Mouse (Mus musculus) hindbrain, embryonic 13.5 days (tissue): Measurements from ENCODE around the gene Ranbp2. TPM values are rescaled to one million over a fixed set of nuclear protein-coding genes. Genes with fewer than 3 reads are reported as not detected.

ENCODE experiments used
- ATAC-seq: fragments of 200-750 bp; cut with Nextera tagmentation; 2 replicates; pipeline ENCODE4 v1.8.0; 2017; ENCODE audit warnings: moderate TSS enrichment; ENCODE audit not compliant: low FRiP score
- H3K27ac ChIP-seq: fragments of 300-500 bp; sonication (generic); 2 replicates; pipeline ENCODE4 v1.5.1; 2015; ENCODE audit warnings: inconsistent platforms, mild to moderate bottlenecking, moderate library complexity
- H3K27me3 ChIP-seq: fragments of 300-500 bp; sonication (generic); 2 replicates; pipeline ENCODE4 v1.6.1; 2015; ENCODE audit warnings: mild to moderate bottlenecking, inconsistent platforms
- H3K36me3 ChIP-seq: fragments of 300-500 bp; sonication (generic); 2 replicates; pipeline ENCODE4 v1.6.1; 2015; ENCODE audit warnings: mild to moderate bottlenecking, inconsistent platforms
- H3K4me1 ChIP-seq: fragments of 300-500 bp; sonication (generic); replicated peaks from 2 replicates; pipeline ENCODE4 v1.6.1; 2015; ENCODE audit warnings: inconsistent platforms
- H3K4me2 ChIP-seq: fragments of 300-500 bp; sonication (generic); 2 replicates; pipeline ENCODE4 v1.6.1; 2015; ENCODE audit warnings: inconsistent platforms, mild to moderate bottlenecking, moderate library complexity
- H3K4me3 ChIP-seq: fragments of 300-500 bp; sonication (generic); 2 replicates; pipeline ENCODE4 v1.5.1; 2015; ENCODE audit warnings: mild to moderate bottlenecking, inconsistent platforms
- H3K9ac ChIP-seq: fragments of 300-500 bp; sonication (generic); 2 replicates; pipeline ENCODE4 v1.6.1; 2015; ENCODE audit warnings: mild to moderate bottlenecking, inconsistent platforms
- H3K9me3 ChIP-seq: fragments of 300-500 bp; sonication (generic); 2 replicates; pipeline ENCODE4 v1.6.1; 2016; ENCODE audit warnings: inconsistent platforms
- WGBS: fragments of 180-500 bp; shearing (Covaris S2); methylation state at CpG from one replicate; pipeline ENCODE4 v1.1.7; 2015; 5-methylcytosine and 5-hydroxymethylcytosine counted together
- polyA plus RNA-seq: library from polyadenylated mRNA; unstranded; fragments of >200 nt; fragmentation: Nextera tagmentation; extraction: Ambion mirVana; gene quantifications from 2 replicates; pipeline ENCODE4 v1.2.1, GENCODE M21; 2015

Ranbp2 gene
- polyA plus RNA-seq: 20.5 and 20.6 TPM in 2 replicates

DNA sequence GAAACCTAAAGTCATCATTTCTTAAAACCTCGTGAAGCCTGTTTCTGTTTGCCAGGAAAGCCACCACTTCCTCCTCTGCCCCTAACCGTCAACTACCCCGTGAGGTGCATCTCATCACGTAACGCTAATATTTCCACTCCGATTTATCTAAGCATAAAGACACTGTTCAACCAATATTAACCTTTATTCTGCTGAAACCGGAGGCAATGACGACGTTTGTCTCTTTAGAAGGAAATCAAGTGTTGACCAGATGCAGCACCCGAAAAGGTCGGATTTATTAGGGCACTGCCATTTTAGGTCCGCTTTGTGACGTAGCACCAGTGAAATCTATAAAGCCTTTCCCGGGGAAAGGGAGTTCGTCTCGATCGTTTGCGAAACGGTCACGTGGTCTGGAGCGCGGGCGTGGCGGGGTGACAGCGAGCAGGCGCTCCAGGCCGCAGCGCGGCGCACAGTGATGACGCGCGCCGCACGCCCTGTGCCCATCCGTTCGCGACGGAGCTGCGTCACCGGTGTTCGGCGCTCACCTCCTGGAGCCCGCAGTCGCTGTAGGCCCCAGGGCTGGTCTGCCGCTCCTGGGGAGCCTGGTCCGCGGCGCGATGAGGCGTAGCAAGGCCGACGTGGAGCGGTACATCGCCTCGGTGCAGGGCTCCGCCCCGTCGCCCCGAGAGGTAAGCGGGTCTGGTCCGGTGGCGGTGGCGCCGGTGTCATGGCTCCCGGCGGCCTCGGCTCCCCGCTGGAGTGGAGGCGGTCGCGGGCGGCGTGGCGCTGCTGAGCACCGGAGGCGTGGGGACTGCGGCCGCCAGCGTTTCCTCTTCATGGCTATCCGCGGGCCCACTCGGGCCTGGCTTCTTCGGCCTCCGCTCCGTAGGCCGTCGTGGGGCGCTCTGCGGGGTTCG, at the start of gene Ranbp2:
Gene Ranbp2 (plus strand): TSS at position 537 of the 896 bp plus-strand sequence.
- ATAC-seq: peak; percentile 99
- under 1% methylated on average over 91 of the region's 91 CpGs for WGBS
- no peaks in the 10 kb centered on the region for H3K36me3 ChIP-seq
- peak within 1 kb of the TSS; percentile 76 for H3K4me2 ChIP-seq
- peak within 1 kb of the TSS; percentile 88 for H3K4me3 ChIP-seq
- no peaks in the 10 kb centered on the region for H3K9me3 ChIP-seq
- no peaks in the 10 kb centered on the region for H3K27me3 ChIP-seq
- peaks cover 16% of the 10 kb centered on the region for H3K4me1 ChIP-seq
- peak within 1 kb of the TSS; percentile 95 for H3K27ac ChIP-seq
- peak within 1 kb of the TSS; percentile 93 for H3K9ac ChIP-seq

DNA sequence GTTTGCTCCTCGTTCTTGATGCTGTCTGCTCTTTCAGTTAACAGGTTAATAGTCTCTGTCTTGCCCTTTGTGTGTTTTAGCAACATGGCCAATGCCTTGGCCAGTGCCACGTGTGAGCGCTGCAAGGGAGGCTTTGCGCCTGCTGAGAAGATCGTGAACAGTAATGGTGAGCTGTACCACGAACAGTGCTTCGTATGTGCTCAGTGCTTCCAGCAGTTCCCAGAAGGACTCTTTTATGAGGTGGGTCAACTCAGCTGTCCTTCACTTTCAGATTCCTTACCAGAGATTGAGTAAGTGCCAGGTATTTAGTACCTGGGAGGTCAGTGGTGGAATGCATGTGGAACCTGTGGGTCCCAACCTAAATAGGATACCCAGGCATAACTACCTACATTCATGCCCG, 47.8 kb upstream of the Ranbp2 start:
- H3K4me1 ChIP-seq: no peaks in the 10 kb centered on the region
- no peak overlapping the region for H3K9ac ChIP-seq
- no peak overlapping the region for H3K27ac ChIP-seq
- WGBS: 95% methylated on average over 8 of the region's 8 CpGs
- peaks cover 19% of the 10 kb centered on the region for H3K36me3 ChIP-seq
- H3K27me3 ChIP-seq: no peaks in the 10 kb centered on the region
- ATAC-seq: no peak
- H3K4me3 ChIP-seq: no peak overlapping the region
- H3K9me3 ChIP-seq: no peaks in the 10 kb centered on the region
- no peak overlapping the region for H3K4me2 ChIP-seq

DNA sequence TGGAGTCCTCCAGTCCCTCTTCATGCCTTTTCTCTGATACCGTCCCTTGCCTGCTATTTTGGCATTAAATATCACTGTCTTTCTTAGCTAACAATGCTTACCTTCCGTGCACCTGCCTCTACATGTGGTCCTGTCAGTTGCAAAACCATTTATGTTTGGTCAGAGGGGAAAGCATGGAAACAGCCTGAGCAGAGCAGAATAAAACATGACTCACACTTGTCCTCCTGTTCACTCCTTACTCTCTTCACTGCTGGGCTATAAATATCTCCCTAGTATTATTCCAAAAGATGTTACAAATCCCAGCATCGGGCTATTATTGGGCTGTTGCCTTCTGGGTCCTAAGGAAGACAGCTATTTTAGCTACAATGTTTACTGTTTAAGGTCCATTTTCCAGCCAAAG, 44.9 kb upstream of the Ranbp2 start:
- Histone ChIP-seq H3K9me3 (no peaks in the 10 kb centered on the region), H3K9ac (no peak overlapping the region), H3K4me3 (no peak overlapping the region), H3K4me2 (no peak overlapping the region), H3K27ac (no peak overlapping the region), H3K27me3 (no peaks in the 10 kb centered on the region), H3K4me1 (no peaks in the 10 kb centered on the region), H3K36me3 (peaks cover 28% of the 10 kb centered on the region)
- no peak for ATAC-seq
- 93% methylated on average over 3 of the region's 3 CpGs for WGBS

DNA sequence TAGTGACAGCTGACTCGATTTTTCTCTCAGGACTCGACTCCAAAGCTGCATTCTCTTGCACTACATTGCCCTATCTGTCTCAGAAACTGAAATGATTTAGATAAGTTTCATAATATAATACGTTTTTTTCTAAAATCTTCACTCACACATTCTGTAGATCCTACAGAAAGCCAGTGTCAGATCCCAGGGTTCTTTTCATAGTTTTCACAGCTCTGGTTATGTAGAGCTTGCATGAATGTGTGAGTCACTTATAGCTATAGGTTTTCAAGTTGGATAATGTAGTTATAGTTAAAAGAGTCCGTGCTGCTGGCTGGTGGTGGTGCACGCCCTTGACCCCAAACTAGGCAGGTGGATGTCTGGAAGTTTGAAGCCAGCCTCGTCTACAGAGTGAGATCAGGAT, 42.1 kb upstream of the Ranbp2 start:
- no peak overlapping the region for H3K9ac ChIP-seq
- no peaks in the 10 kb centered on the region for H3K27me3 ChIP-seq
- H3K4me3 ChIP-seq: no peak overlapping the region
- whole genome bisulfite sequencing: 93% methylated on average over 6 of the region's 6 CpGs
- H3K36me3 ChIP-seq: peaks cover 44% of the 10 kb centered on the region
- H3K9me3 ChIP-seq: no peaks in the 10 kb centered on the region
- H3K4me1 ChIP-seq: no peaks in the 10 kb centered on the region
- H3K27ac ChIP-seq: no peak overlapping the region
- no peak for ATAC-seq
- H3K4me2 ChIP-seq: no peak overlapping the region

DNA sequence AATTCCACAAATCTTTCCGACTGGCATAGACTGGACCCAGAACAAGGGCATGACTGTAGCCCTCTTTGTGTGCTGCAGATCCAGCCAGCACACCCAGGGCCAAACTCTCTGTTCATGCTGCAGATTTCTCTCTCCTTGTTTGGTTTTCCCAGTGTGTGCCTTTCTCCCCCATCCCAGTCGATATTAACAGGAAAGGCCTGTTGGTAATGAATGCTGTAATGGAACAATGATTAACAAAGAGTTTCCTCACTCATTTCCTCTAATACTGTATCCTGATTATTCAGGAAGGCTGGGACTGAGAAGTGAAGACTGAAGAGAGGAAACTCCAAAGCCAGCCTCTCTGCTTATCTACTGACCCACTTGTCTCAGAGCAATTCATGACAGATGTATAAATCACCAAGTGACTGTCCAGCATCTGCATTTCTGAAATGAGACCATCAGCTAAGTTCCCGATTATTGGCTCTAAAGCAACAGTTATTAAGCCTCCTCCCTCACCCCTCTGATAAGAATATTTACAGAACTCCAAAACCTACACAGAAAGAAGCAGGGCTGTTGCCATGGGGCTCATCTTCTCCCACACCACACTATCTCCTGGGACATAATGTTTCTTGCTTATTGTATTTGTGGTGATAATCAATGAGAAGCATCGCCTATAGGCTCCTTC, 41.3 kb upstream of the Ranbp2 start:
- Histone ChIP-seq H3K36me3 (peaks cover 50% of the 10 kb centered on the region), H3K4me2 (no peak overlapping the region), H3K9me3 (no peaks in the 10 kb centered on the region), H3K27ac (no peak overlapping the region), H3K9ac (no peak overlapping the region), H3K4me1 (no peaks in the 10 kb centered on the region), H3K27me3 (no peaks in the 10 kb centered on the region), H3K4me3 (no peak overlapping the region)
- no peak for ATAC-seq
- 89% methylated on average over 4 of the region's 4 CpGs for WGBS

DNA sequence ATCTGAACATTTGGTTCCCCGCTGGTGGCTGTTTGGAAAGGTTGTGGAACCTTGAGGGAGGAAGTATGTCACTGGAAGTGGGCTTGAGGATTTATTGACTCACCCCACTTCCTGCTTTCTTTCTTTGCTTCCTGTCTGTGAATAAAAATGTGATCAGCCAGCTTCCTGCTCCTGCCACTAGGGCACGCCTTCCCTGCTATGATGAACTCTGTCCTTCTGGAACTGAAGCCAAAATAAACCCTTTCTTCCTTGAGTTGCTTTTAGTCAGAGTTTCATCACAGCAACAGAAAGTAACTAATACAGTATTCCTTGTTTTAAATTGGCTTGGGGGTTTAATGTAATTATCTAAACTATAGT, 40.8 kb upstream of the Ranbp2 start:
- Histone ChIP-seq H3K36me3 (peaks cover 52% of the 10 kb centered on the region), H3K9me3 (no peaks in the 10 kb centered on the region), H3K27me3 (no peaks in the 10 kb centered on the region), H3K4me2 (no peak overlapping the region), H3K9ac (no peak overlapping the region), H3K4me1 (no peaks in the 10 kb centered on the region), H3K27ac (no peak overlapping the region), H3K4me3 (no peak overlapping the region)
- ATAC-seq: no peak
- WGBS: 91% methylated on average over 2 of the region's 2 CpGs

DNA sequence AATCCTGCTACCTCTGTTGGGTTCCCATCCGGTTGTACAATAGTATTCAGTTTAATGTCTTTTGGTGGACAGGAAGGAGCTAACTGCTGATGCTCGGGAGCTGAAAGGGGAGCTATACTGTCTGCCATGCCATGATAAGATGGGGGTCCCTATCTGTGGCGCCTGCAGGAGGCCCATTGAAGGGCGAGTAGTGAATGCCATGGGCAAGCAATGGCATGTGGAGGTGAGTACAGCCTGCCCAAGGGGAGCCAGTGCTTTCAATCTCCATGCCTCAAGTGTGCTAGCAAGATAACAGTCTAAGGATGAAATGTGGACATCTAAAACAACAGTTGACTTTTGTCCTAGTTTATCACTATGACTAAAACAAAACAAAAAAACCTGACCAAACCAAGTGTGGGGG, 34.4 kb upstream of the Ranbp2 start:
- H3K27me3 ChIP-seq: no peaks in the 10 kb centered on the region
- H3K36me3 ChIP-seq: peaks cover 71% of the 10 kb centered on the region
- no peaks in the 10 kb centered on the region for H3K4me1 ChIP-seq
- no peak for ATAC-seq
- no peaks in the 10 kb centered on the region for H3K9me3 ChIP-seq
- no peak overlapping the region for H3K4me2 ChIP-seq
- no peak overlapping the region for H3K4me3 ChIP-seq
- H3K9ac ChIP-seq: no peak overlapping the region
- 89% methylated on average over 4 of the region's 4 CpGs for WGBS
- H3K27ac ChIP-seq: no peak overlapping the region

DNA sequence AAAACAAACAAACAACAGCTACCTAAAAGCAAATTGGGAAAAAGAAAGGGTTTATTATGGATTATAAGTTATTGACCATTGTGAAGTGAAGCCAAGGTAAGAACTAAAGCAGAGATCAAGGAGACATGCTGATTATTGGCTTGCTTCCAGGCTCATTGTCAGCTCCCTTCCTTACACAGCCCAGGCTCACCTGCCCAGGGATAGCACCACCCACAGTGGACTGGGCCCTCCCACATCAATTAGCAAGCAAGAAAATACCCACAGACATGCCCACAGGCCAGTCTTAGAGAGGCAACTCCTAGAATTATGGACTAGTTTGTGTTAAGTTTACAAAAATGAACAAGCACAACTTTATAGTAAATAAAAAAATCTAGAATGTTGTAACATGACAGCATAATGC, 33.9 kb upstream of the Ranbp2 start:
- Histone ChIP-seq H3K4me3 (no peak overlapping the region), H3K4me2 (no peak overlapping the region), H3K9me3 (no peaks in the 10 kb centered on the region), H3K27ac (no peak overlapping the region), H3K36me3 (peaks cover 72% of the 10 kb centered on the region), H3K27me3 (no peaks in the 10 kb centered on the region), H3K9ac (no peak overlapping the region), H3K4me1 (no peaks in the 10 kb centered on the region)
- no peak for ATAC-seq

DNA sequence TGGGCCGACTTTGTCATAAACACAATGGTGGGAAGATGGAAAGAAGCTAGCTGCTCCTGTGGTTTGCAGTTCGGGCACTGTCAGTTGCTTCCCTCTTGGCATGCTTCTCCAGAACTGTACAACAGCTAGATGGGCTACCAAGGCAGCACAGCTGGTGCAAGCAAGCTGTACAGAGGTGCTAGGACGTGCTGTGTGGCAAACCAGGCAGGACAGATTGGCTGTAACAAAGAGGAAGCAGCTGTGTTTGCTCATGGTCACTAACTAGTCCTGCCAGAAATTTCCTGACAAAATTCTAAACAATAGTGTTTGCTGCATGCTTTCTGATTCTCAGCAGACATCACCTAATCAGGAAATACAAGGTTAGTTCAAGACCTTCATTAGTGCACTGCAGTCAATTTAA, 30.0 kb upstream of the Ranbp2 start:
- no peaks in the 10 kb centered on the region for H3K4me1 ChIP-seq
- 86% methylated on average over 3 of the region's 3 CpGs for WGBS
- no peaks in the 10 kb centered on the region for H3K27me3 ChIP-seq
- H3K9me3 ChIP-seq: no peaks in the 10 kb centered on the region
- H3K9ac ChIP-seq: no peak overlapping the region
- no peak overlapping the region for H3K4me2 ChIP-seq
- no peak overlapping the region for H3K27ac ChIP-seq
- H3K36me3 ChIP-seq: peaks cover 55% of the 10 kb centered on the region
- ATAC-seq: no peak
- H3K4me3 ChIP-seq: no peak overlapping the region

DNA sequence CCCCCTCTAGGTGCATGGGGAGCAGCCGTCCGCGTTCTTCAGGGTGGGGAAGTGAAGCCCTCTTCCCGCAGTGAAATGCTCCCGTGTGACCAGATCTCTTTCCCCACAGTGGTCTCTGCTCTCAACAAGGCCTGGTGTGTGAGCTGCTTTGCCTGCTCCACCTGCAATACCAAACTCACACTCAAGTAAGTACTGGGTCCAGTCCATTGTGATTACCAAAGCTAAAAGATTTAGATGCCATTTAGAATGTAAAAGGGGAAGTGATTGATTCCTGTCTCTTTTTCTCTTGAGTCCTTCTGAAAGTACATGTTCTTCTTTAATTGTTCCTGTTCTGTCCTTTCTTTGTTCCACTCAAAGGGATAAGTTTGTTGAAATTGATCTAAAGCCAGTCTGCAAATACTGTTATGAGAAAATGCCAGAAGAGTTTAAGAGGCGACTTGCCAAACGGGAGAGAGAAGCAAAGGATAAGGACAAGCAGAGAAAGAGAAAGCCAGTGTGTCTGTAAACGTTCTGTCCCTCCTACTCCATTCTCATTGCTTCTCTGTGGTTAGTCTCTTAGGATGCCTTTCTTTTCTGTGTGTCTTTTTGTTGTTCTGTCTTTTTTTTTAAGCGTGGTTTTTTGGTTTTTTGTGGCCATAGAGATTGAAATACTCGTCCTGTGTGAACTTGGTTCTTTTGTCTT, 28.3 kb upstream of the Ranbp2 start:
- H3K4me1 ChIP-seq: no peaks in the 10 kb centered on the region
- no peak overlapping the region for H3K4me3 ChIP-seq
- H3K27ac ChIP-seq: no peak overlapping the region
- no peak overlapping the region for H3K4me2 ChIP-seq
- peaks cover 54% of the 10 kb centered on the region for H3K36me3 ChIP-seq
- no peaks in the 10 kb centered on the region for H3K9me3 ChIP-seq
- no peaks in the 10 kb centered on the region for H3K27me3 ChIP-seq
- ATAC-seq: no peak
- WGBS: 87% methylated on average over 10 of the region's 10 CpGs
- no peak overlapping the region for H3K9ac ChIP-seq

DNA sequence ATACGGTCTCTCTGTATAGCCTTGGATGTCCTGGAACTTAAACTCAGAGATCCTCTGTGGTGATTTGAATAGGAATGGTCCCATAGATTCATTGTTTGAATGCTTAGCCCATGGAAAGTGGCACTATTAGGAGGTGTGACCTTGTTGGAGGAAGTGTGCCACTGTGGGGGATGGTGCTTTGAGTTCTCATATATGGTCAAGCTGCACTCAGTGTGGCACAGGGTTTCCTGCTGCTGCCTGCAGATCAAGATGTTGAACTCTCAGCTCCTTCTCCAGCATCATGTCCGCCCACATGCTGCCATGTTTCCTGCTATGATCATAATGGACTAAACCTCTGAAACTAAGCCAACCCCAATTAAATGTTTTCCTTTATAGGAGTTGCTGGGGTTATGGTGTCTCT, 18.8 kb upstream of the Ranbp2 start:
- H3K9ac ChIP-seq: no peak overlapping the region
- WGBS: 97% methylated on average over 2 of the region's 2 CpGs
- H3K27ac ChIP-seq: no peak overlapping the region
- no peaks in the 10 kb centered on the region for H3K27me3 ChIP-seq
- H3K4me3 ChIP-seq: no peak overlapping the region
- H3K4me2 ChIP-seq: no peak overlapping the region
- H3K4me1 ChIP-seq: no peaks in the 10 kb centered on the region
- H3K9me3 ChIP-seq: no peaks in the 10 kb centered on the region
- no peak for ATAC-seq
- H3K36me3 ChIP-seq: peaks cover 23% of the 10 kb centered on the region

DNA sequence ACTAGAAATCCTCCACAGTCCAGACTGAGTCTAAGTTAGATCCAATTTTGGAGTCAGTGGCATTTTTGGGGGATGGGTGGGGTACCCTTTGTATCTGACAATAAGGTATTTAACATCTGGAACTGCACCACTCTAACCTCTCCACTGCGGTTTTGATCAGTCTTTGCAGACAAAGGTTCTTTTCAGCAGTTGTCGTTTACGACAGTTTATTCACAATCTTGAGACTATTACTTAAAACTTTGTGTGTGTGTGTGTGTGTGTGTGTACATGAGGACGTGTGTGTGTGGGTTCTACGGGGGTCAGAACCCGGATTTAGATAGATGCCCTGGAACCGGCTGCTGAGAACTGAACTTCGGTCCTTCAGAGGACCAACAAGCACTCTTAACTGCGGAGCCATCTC, 870 bp upstream of the Ranbp2 start:
- Histone ChIP-seq H3K4me2 (peak overlapping the region; percentile 66), H3K4me1 (peaks cover 16% of the 10 kb centered on the region), H3K36me3 (no peaks in the 10 kb centered on the region), H3K9ac (peak overlapping the region; percentile 93), H3K4me3 (peak overlapping the region; percentile 88), H3K27ac (peak overlapping the region; percentile 95), H3K9me3 (no peaks in the 10 kb centered on the region), H3K27me3 (no peaks in the 10 kb centered on the region)
- peak; percentile 13 for ATAC-seq
- WGBS: 29% methylated on average over 9 of the region's 9 CpGs
